Mouse (Mus musculus): ENCODE results near the gene Steap1. TPM values are rescaled to one million over a fixed set of nuclear protein-coding genes. Genes with fewer than 3 reads are reported as not detected.

Steap1 gene
- total RNA-seq, 2 experiments from 2014 or later = 0.31 TPM; not detected in 1

DNA sequence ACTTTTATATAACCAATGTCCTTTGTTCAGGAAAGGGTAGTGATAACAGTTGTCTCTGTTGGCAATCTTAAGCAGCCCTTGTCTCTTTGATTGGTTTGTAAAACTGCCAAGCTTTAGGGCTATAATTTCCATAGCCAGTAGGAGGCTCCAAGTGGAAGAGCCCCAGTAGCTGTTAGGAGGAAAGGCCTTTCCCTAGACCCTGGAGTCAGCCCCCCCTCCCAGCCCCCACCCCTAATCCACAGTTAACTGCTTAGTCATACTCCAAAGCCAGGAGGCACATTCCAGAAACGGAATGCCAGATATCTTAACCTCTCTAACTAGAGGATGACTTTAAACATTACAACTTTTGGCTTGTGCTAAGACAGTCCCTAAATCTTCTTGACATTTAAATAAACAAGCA, 62.2 kb downstream of the Steap1 start:
- DNase-seq = no peak

Other genes starting within 250 kb of the Steap1 start
- gene Cldn12, start 234.4 kb downstream of the Steap1 start, total RNA-seq (2021) = 10 to 100 TPM; 16.1 to 19.4 TPM
- gene Gtpbp10, start 189.8 kb downstream of the Steap1 start, total RNA-seq (2021) = 10 to 100 TPM; 11.1 to 11.8 TPM
- gene Gm8773, start 175.5 kb downstream of the Steap1 start, total RNA-seq (2021) = not detected
- under 1 TPM; 0.69 to 0.87 TPM for gene Cfap69, start 85.1 kb downstream of the Steap1 start, total RNA-seq (2021)
- 1 to 10 TPM in 1 of 2 experiments, under 1 TPM in 1; 0.45 to 1.1 TPM for gene Steap2, start 54.7 kb downstream of the Steap1 start, total RNA-seq (2021)